Mouse (Mus musculus) liver, embryonic 11.5 days (tissue): ENCODE data around the gene Zmym2. TPM values are rescaled to one million over a fixed set of nuclear protein-coding genes. Genes with fewer than 3 reads are reported as not detected.
"Not testable (repeated sequence)": the region's sequence is repeated elsewhere in the genome, so short reads cannot be mapped to it uniquely, and the experiment has no call there.

Experiments
- ATAC-seq: fragments of 200-750 bp; cut with Nextera tagmentation; replicated peaks from 2 replicates; pipeline ENCODE4 v1.8.0; 2017; ENCODE audit warnings: moderate number of reproducible peaks, mild to moderate bottlenecking, moderate TSS enrichment, moderate library complexity; ENCODE audit not compliant: low FRiP score
- DNase-seq: peaks from one replicate; pipeline ENCODE4 v3.0.0-alpha.2; 2017; ENCODE audit warnings: low spot score
- H3K27ac ChIP-seq: fragments of 300-500 bp; sonication (generic); 2 replicates; pipeline ENCODE4 v1.5.1; 2014; ENCODE audit warnings: mild to moderate bottlenecking, low read depth, low read length, control low read depth
- H3K27me3 ChIP-seq: fragments of 300-500 bp; sonication (generic); replicated peaks from 2 replicates; pipeline ENCODE4 v1.6.1; 2014; ENCODE audit warnings: low read length, mixed read lengths; ENCODE audit not compliant: control insufficient read depth, insufficient read depth
- H3K36me3 ChIP-seq: fragments of 300-500 bp; sonication (generic); 2 replicates; pipeline ENCODE4 v1.6.1; 2014; ENCODE audit warnings: mild to moderate bottlenecking, low read length, moderate library complexity, mixed read lengths; ENCODE audit not compliant: control insufficient read depth, insufficient read depth
- H3K4me1 ChIP-seq: fragments of 300-500 bp; sonication (generic); replicated peaks from 2 replicates; pipeline ENCODE4 v1.6.1; 2014; ENCODE audit warnings: low read length, mixed read lengths; ENCODE audit not compliant: control insufficient read depth, insufficient read depth
- H3K4me2 ChIP-seq: fragments of 300-500 bp; sonication (generic); 2 replicates; pipeline ENCODE4 v1.6.1; 2014; ENCODE audit warnings: mild to moderate bottlenecking, control low read depth, moderate library complexity
- H3K4me3 ChIP-seq: fragments of 300-500 bp; sonication (generic); 2 replicates; pipeline ENCODE4 v1.5.1; 2014; ENCODE audit warnings: low read depth, low read length, control low read depth
- H3K9ac ChIP-seq: fragments of 300-500 bp; sonication (generic); 2 replicates; pipeline ENCODE4 v1.6.1; 2014; ENCODE audit warnings: low read depth, low read length, control low read depth
- H3K9me3 ChIP-seq: fragments of 300-500 bp; sonication (generic); 2 replicates; pipeline ENCODE4 v1.6.1; 2016; ENCODE audit warnings: low read length, inconsistent platforms, mixed read lengths; ENCODE audit not compliant: control insufficient read depth
- WGBS: fragments of 180-500 bp; shearing (Covaris S2); extraction: QIAGEN DNeasy Blood & Tissue Kit; methylation state at CpG from one replicate; pipeline ENCODE4 v1.1.7; 2014; 5-methylcytosine and 5-hydroxymethylcytosine counted together
- polyA plus RNA-seq: library from polyadenylated mRNA; unstranded; fragments of >200 nt; fragmentation: Nextera tagmentation; extraction: Ambion mirVana; gene quantifications from 2 replicates; pipeline ENCODE4 v1.2.1, GENCODE M21; 2014

Zmym2 gene
- polyA plus RNA-seq, 1 experiment from 2014 or later = 24.4 TPM

DNA sequence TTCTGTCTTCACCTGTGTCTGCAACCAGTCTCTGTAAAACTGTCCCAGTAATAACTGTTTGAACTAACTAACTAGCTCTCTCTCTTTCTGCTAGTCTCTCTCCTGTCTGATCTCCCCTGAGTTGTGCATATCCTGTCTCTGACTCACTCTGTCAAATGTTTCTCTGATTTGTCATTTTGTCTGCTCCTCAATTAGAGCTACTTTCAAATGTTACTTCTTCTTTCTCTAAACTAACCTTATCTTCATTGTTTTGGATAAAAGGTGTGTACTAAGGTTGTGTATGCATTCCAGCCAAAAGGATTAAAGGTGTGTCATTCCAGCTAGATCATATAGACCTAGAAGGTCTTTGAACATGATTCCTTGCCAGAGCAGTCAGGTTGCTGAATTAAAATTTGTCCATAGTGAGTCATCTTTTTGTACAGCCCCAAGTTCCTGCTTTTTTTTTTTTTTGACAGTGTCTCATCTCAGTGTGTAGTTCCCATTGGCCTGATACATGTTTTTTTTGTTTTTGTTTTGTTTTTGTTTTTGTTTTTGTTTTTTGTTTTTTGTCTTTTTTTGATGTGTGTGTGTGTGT is 10.8 kb upstream of the Zmym2 start:
- Histone ChIP-seq H3K9ac (no peak overlapping the region), H3K9me3 (no peaks in the 10 kb centered on the region), H3K27me3 (no peaks in the 10 kb centered on the region), H3K27ac (no peak overlapping the region), H3K36me3 (no peaks in the 10 kb centered on the region), H3K4me1 (no peaks in the 10 kb centered on the region), H3K4me2 (no peak overlapping the region), H3K4me3 (no peak overlapping the region)
- DNase-seq = no peak
- ATAC-seq = no peak

GRCm38 (mm10) chr14:56881271-56881670 is 5.2 kb upstream of the Zmym2 start:
- ATAC-seq (no peak), DNase-seq (no peak)
- H3K27ac ChIP-seq = no peak overlapping the region
- H3K4me1 ChIP-seq = no peaks in the 10 kb centered on the region
- H3K9ac ChIP-seq = no peak overlapping the region
- WGBS = 40% methylated on average over 3 of the region's 3 CpGs
- H3K36me3 ChIP-seq = no peaks in the 10 kb centered on the region
- H3K27me3 ChIP-seq = no peaks in the 10 kb centered on the region
- H3K4me3 ChIP-seq = no peak overlapping the region
- no peaks in the 10 kb centered on the region for H3K9me3 ChIP-seq
- H3K4me2 ChIP-seq = no peak overlapping the region

DNA sequence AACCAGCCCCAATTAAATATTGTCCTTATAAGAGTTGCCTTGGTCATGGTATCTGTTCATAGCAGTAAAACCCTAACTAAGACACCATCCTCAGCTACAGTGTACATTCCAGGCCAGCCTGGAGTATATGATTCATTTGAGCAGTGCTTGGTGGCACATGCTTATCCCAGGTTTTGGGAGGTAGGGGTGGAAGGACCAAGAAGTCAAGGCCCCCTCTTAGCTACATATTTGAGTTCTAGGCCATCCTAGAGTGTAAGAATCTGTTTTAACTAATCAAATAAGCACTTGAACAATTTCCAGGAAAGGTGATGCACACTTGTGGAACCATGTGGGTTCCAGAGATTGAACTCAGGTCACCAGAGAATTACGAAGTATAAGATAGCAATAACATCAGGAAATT is 3.0 kb upstream of the Zmym2 start:
- no peak overlapping the region for H3K9ac ChIP-seq
- DNase-seq (no peak), ATAC-seq (no peak)
- no peaks in the 10 kb centered on the region for H3K9me3 ChIP-seq
- no peaks in the 10 kb centered on the region for H3K27me3 ChIP-seq
- 85% methylated on average over 1 of the region's 1 CpGs for WGBS
- no peaks in the 10 kb centered on the region for H3K36me3 ChIP-seq
- peaks cover 2% of the 10 kb centered on the region; the same call in 1 of the 2 replicates for H3K4me1 ChIP-seq
- H3K27ac ChIP-seq = no peak overlapping the region
- no peak overlapping the region for H3K4me3 ChIP-seq
- no peak overlapping the region for H3K4me2 ChIP-seq

- Histone ChIP-seq H3K9ac (peak overlapping the region; percentile 47), H3K36me3 (peaks cover 2% of the 10 kb centered on the region; the same call in 1 of the 2 replicates), H3K4me3 (peak overlapping the region; percentile 68), H3K27ac (peak overlapping the region; percentile 61), H3K9me3 (no peaks in the 10 kb centered on the region), H3K4me1 (peaks cover 4% of the 10 kb centered on the region; the same call in 1 of the 2 replicates), H3K27me3 (no peaks in the 10 kb centered on the region), H3K4me2 (peak overlapping the region; percentile 76)
- WGBS = under 1% methylated on average over 36 of the region's 36 CpGs
- DNase-seq (peak; percentile 84), ATAC-seq (peak; percentile 15; the same call in 1 of the 2 replicates)
Observed at GRCm38 (mm10) chr14:56885308-56885771, 1.1 kb upstream of the Zmym2 start.

DNA sequence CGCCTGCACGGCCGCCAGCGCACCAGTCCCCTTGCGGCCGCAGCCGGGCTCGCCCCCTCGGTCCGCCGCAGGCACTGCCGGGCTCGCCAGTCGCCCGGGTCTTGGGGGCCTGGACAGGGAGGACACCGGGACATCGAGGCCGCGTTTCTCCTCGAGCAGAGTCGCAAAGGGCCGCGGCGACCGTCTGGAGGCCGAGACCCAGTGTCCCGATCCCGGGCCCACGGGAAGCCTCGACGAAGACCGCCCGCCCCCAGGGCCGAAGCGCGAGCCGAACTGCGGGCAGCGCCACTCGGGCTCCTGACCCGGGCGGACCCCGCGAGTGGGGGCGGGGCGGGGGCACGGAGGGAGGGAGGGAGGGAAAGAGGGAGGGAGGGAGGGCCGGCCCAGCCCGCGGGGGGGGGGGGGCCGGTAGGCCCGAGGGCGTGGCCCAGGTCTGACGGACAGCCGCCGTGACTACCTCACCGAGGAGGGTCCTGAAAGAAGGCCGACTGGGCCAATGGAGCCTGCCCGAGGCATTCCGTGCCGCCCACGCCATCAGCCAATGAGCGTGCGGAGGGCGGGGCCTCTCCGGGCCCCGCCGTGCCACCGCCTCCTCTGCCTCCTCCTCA is 363 bp upstream of the Zmym2 start:
- not testable (repeated sequence) for H3K36me3 ChIP-seq, H3K9me3 ChIP-seq, H3K4me1 ChIP-seq, H3K27me3 ChIP-seq
- ATAC-seq = peak; percentile 97
- peak overlapping the region; percentile 79 for H3K27ac ChIP-seq
- peak; percentile 88 for DNase-seq
- peak overlapping the region; percentile 75 for H3K9ac ChIP-seq
- WGBS = under 1% methylated on average over 45 of the region's 69 CpGs
- peak overlapping the region; percentile 68 for H3K4me3 ChIP-seq
- H3K4me2 ChIP-seq = peak overlapping the region; percentile 76

- no peaks in the 10 kb centered on the region for H3K9me3 ChIP-seq
- DNase-seq (no peak), ATAC-seq (no peak)
- peak overlapping the region; percentile 83 for H3K4me2 ChIP-seq
- peaks cover 4% of the 10 kb centered on the region for H3K36me3 ChIP-seq
- H3K27ac ChIP-seq = peak overlapping the region; percentile 93
- peaks cover 4% of the 10 kb centered on the region; the same call in 1 of the 2 replicates for H3K4me1 ChIP-seq
- peak overlapping the region; percentile 89 for H3K9ac ChIP-seq
- peak overlapping the region; percentile 70 for H3K4me3 ChIP-seq
- 2% methylated on average over 3 of the region's 3 CpGs for WGBS
- no peaks in the 10 kb centered on the region for H3K27me3 ChIP-seq
Observed at GRCm38 (mm10) chr14:56887514-56887880, 1.0 kb downstream of the Zmym2 start.

GRCm38 (mm10) chr14:56887887-56888286 is 1.4 kb downstream of the Zmym2 start:
- Histone ChIP-seq H3K27ac (peak overlapping the region; percentile 93; the same call in 1 of the 2 replicates), H3K4me1 (peaks cover 4% of the 10 kb centered on the region; the same call in 1 of the 2 replicates), H3K9ac (peak overlapping the region; percentile 89), H3K9me3 (no peaks in the 10 kb centered on the region), H3K36me3 (peaks cover 5% of the 10 kb centered on the region), H3K4me3 (peak overlapping the region; percentile 70), H3K27me3 (no peaks in the 10 kb centered on the region), H3K4me2 (peak overlapping the region; percentile 83)
- WGBS = 2% methylated on average over 9 of the region's 9 CpGs
- ATAC-seq = no peak
- peak; percentile 59 for DNase-seq

GRCm38 (mm10) chr14:56888416-56888815 is 2.0 kb downstream of the Zmym2 start:
- Histone ChIP-seq H3K9me3 (no peaks in the 10 kb centered on the region), H3K9ac (no peak overlapping the region), H3K27ac (no peak overlapping the region), H3K4me2 (peak overlapping the region; percentile 83), H3K4me3 (peak overlapping the region; percentile 70), H3K27me3 (no peaks in the 10 kb centered on the region), H3K4me1 (peaks cover 4% of the 10 kb centered on the region; the same call in 1 of the 2 replicates), H3K36me3 (peaks cover 7% of the 10 kb centered on the region)
- ATAC-seq (no peak), DNase-seq (no peak)
- WGBS = 74% methylated on average over 2 of the region's 2 CpGs

DNA sequence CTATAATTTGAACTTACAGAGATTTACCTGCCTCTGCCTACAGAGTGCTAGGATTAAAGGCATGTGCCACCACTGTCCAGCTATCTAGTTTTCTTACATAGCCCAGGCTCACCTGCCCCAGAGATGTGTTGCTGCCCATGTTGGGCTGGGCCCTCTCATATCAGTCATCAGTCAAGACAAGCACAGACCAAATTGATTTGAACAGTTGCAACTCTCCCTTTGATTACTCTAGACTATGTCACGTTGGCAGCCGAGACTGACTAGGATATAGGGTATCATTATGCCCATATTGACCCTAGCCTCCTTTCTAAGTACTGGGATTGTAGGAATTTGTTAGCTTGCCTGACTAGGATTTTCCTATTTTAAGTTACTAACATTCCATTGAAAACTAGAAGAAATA is 8.0 kb downstream of the Zmym2 start:
- ATAC-seq (no peak), DNase-seq (no peak)
- H3K4me1 ChIP-seq = no peaks in the 10 kb centered on the region; the same call in 1 of the 2 replicates

More for the DNA sequence above, 8.0 kb downstream of the Zmym2 start:
- no peaks in the 10 kb centered on the region for H3K9me3 ChIP-seq
- H3K9ac ChIP-seq = no peak overlapping the region
- WGBS = 80% methylated on average over 2 of the region's 2 CpGs
- no peak overlapping the region for H3K4me3 ChIP-seq
- H3K27ac ChIP-seq = no peak overlapping the region
- no peaks in the 10 kb centered on the region for H3K27me3 ChIP-seq
- peaks cover 14% of the 10 kb centered on the region for H3K36me3 ChIP-seq
- no peak overlapping the region for H3K4me2 ChIP-seq
